Mouse (Mus musculus) c-Kit-positive CD71-negative TER-119-negative erythroid progenitor cells, embryonic 14.5 days (primary cell): ENCODE measurements around the gene 1810055G02Rik.

Experiments
- DNase-seq: peaks from one replicate; pipeline ENCODE4 v3.0.0-alpha.2; 2013; ENCODE audit warnings: low read depth

The 1810055G02Rik gene

DNA sequence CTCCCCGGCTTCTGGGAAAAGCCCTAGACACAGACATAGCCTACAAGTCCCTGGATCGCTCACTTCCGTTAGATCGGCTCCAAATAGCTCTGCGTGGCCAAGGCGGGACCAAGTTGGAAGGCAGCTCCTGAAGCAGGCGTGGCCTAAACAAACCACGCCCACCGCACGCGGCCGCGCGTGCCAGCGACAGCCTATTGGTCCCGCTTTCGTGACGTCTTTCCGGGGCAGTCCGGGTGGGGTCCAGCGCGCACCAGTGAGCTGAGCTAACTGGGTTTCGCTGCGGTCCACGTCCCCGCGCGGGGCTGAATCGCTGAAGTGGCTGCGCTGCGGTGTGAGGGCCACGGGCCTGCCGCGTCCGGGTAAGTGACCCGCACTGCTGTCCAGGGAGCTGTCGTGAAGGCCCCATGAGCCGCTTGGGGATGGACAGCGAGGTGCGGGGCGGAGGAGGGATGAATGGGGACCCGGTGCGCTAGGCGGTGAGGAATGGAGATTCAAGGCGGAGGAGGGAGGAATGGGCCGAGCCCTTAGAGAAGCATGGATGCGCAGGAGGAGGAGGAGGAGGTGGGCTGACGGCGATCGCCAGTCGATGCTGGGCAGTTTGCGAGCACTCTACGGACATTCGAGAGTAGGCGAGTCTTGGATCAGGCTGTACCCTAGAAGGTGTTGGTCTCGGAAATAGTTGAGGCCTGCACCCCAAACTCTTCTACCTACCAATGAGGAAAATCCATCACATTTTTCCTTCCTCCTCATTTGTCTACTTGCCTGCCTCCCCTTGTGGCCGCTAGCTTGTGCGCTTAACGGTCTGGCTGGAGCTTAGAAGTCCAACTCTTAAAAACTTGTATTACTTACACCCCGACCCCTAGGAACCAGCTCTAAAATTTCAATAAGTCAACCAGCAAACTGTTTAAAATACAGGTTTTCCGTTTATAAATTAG lies at the start of gene 1810055G02Rik:
Gene 1810055G02Rik (plus strand): TSS at position 216 of the 935 bp plus-strand sequence.
- DNase-seq, result peak; percentile 93

DNA sequence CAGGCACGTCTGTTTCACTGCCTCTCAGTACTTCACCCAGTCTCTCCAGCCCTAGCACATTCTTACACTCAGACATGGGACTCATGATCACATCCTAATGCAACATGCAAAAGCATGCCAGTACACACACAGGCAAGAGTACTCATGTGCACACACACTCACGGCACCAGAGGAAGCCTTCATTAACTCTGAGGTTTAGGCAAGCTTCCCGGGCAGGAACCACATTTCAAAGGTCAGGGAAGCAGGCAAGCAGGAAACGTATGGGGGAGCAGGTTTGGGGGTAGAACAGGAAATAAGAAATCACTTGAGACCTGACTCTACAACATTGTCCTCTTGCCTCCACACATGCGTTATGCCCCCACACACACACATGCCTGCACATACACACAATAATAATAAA lies 42.6 kb upstream of the 1810055G02Rik start:
- no peak for DNase-seq

DNA sequence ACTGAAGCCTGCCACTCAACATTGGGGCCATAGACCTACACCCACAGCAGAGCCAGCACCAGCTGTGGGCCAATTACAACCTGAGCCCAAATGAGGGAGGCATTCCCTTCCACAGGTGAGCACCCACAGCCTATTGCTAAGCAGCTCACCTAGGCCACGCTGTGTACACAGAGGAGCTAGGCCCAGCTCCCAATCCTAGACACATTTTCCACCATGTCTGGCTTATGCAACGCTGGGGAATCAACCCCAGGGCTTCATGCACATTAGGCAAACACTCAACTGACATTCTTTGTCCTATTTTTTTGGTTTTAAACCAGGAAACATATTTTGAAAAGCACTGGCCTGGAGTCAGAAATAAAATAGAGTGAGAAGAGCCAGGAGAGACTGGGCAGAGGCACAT lies 41.5 kb upstream of the 1810055G02Rik start:
- DNase-seq, result no peak

DNA sequence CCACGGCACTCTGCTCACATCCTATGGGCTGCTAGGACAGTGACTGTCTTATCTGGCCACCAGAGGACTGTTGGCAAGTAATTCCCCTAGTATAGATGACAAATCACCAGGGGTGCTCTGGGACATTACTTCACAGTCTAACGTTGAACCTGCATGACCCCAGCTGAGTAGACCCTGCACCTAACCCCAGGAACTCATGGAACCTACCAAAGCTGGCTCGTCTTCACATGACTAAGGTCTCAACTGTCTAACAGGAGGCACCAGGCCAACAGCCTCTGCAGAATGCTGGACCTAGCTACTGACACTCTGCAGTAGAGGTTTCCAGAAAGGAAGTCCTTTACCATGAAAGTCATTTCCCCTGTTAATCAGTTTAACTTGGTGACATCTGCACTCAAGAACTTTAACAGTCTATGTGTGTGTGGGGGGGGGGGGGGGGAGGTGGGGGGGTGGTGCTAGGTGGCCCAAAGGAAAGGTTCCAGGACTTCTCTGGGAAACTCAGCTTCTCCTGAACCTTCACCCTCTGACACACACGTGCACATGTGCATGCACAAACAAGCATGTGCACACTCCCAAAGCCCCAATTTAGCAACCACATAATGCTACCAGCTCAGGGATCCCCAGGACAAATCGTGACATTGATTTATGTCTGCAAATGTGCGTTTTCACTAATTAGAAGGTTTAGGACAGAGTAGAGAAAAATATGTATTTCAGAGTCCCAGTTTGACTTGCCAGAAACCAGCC lies 40.8 kb upstream of the 1810055G02Rik start:
- no peak for DNase-seq

DNA sequence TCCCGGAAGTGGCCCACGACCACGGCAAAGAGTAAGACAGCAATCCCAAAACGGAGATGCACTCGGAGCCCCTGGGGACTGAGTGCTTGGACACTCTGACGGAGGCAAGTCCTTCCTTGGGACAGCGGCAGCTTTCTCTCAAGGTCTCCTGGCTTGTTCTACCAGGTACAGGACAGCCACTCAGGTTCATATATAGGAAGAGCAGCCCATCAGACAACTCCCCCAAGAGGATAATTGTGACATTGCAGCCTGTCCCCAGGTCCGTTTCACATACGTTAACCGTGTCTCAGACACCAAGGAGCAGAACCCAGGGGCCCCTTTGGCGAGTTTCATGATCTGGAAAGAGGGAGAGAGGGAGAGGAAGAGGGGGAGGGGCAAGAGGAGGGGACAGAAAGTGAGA lies 40.1 kb upstream of the 1810055G02Rik start:
- no peak for DNase-seq

DNA sequence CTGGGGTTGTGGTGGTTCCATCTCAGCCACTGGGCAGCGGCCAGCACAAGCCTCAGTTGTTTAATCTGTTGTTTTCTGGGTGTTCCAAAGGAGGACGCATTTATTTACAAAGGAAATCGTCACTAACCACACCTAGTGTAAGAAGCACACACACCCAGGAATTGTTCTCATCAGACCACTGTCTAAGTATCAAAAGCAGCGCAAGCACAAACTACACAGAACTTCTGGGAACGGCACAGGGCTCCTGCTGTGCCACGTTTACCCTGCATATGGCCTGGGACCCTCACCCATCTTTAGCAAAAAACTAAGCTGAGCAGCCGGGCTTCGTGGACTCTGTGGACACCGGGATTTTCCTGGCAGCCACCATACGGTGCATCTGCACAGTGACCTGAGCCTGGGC lies 39.5 kb upstream of the 1810055G02Rik start:
- DNase-seq, result no peak

DNA sequence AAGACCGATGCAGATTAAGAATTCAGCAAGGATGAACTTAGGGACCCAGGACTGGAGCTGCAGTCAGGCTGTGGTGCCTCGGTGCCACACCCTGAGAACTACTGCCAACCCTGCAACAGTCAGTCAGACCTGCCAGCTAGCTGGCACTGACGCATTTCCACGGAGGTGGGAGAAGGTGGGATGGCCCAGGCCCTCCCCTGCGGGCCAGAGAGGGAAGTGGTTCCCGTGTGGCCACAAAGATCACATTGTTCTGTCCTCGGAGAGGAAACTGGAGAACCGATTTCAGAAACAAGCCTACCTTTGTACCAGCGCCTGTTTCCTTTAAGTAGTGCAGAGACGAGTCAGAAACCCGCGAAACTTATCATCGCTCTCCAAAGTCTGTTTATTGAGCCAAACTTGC lies 39.0 kb upstream of the 1810055G02Rik start:
- no peak for DNase-seq

DNA sequence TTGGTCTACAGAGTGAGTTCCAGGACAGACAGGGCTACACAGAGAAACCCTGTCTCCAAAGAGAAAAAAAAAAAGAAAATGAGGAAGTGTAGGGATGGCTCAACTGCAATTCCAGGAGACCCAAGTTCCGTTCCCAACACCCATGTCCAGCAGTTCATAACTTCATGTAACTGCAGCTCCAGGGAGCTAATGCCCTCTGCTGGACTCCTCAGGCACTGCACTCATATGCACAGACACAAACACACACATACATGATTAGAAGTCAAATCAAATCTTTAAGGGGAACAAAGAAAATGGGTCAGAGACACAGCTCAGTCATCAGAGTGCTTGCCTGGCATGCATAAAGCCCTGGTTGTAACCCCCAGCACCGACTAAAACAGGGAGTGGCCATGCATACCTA lies 34.9 kb upstream of the 1810055G02Rik start:
- no peak for DNase-seq

DNA sequence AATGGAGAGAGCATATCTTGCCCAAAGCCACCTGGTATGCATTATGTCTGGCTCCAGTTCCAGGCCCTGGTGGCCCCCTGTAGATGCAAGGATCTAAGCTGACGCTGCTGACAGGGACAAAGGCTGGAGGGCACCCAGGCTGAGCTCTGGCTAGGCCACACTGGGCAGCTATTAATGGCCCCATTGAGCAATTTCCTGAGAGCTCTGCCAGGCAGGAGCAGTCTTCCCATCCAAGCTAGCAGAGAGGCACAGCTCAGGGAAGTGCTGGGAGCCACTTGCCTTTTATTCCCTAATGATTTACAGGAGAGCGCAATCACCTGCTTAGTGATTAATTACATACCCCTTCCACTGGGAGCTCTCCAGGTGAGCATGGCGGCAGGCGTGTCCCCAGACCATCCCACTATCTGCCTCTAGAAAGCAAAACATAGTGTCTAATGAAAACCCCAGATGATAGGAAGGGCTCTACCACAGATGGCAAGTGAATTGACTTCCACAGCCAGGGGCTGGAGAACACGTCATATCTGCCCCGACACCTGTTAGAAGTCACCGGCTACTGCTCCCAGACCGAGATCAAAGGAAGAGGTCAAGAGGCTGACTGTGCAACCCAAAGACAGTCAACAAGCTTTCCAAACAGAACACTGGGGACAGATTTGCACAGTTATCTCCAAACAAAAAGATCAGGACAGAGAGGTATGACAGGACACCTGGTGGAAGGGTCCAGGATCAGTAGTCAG lies 33.8 kb upstream of the 1810055G02Rik start:
- DNase-seq, result no peak

DNA sequence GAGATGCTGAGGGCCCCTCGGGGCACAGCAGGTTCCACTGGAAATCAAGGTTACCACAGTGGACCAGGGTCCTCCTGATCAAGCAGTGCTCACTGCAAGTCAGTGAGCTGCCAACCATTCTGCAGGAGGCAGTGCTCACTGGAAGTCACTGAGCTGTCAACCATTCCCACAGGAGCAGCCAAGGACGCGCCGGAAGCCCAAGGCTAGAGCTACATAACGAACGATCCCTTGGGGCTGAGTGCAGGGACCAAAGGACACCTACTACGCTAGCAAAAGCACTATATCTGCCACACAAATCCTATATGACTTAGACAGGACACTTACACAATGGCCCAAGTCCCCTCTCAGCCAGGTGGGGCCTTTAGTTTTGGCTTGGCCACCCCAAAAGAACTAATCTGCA lies 27.4 kb upstream of the 1810055G02Rik start:
- DNase-seq, result no peak

DNA sequence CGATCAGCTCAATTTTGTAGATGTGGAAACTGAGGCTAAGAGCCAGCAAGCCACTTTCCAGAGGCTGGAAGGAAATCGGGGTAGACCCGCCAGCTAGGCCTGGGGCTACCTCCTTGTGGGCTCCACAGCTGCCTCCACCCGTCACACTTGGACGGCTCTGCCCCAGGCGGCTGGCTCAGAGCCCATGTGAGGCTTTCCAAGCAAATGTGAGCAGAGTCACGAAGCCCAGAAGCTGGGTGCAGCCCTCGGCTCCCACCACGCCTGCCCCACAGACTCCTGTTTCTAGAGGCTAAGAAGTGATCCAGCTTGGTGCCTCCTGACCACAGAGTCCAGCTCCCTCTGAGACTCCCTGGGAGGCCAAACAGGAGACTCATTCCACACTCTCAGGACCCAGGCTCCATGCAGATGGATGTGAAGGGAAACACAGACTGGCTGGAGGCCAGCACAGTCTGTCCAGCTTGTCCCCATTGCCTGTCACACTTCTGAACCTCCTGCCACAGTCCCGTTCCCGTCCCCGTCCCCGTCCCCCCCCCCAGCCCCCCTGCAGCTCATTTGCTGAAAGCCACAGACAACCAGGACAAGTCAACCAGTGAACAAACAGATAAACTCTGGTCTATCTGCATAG lies 26.7 kb upstream of the 1810055G02Rik start:
- no peak for DNase-seq

DNA sequence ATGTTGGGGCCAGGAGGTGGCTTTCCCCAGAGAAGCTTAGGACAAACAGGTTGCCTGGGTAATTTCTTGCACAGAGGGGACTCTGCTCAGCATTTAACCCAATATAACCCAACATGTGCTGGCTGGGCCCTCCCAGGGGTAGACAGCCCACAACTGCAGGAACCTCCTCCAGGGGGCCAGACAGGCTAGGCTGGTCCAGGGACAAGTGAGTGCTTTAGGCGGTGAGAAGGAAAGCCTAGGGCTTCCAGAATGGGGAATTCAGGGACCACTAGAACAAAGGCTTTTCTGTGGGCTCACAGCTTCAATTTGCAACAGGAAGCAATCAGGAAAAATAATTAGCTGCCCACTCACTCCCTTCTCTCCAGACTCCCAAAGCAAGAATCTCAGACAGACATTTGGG lies 23.7 kb upstream of the 1810055G02Rik start:
- no peak for DNase-seq

DNA sequence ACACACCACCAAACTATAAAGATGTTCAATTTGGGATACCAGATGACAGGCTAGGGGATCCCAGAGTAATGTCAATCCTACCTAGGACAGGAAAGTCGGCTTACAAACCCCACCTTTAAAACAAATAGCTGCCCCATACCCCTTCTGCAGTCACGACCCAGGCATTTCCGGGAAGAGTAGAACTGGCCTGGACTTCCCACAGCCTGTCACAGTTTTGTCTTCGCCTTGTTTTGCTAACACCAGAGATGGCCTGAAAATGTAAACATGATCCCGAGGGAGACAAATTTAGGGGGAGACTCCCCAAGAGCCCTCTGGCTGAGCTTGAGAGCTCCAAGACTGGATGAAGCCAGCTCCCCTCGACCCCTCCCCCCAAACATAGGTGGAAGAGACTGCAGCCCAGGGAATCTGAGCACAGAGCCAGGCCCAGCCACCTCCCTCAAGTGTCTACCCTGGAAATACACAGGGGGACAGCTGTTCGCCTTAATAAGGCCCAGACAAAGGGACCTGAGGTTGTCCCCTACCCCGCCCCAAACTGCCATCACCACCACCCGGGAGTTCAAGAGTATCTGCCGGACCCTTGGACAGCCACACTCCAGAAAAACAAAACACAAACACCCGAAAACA lies 23.0 kb upstream of the 1810055G02Rik start:
- DNase-seq, result no peak

DNA sequence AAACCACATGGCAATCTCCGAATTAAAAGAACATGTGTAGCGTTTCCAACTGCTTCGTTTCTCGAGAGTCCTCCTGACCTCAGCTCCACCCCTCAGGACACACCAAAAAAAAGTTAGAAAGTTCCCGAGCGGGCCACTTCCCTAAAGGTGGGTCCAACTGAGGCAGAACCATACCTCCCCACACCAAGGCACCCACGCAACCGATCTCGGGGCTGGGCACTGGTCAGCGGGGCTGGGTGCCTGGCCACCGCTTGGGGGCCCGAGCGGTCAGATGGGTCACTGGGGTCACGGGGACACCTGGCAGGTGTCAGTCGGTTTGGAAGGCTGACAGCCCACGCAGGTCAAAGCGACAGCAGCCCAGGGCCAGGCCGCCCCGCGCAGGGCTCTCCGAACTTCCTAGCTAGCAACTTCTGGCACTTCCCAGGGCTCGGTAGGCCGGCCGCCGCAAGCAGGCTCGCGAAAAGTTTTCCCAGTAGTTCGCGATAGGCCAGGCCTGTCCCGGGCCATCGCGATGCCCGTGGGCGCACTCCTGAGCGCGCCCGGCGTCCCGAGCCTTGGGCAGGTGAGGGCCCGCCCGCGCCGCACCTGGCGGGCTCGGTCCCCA lies 22.4 kb upstream of the 1810055G02Rik start:
- DNase-seq, result no peak

DNA sequence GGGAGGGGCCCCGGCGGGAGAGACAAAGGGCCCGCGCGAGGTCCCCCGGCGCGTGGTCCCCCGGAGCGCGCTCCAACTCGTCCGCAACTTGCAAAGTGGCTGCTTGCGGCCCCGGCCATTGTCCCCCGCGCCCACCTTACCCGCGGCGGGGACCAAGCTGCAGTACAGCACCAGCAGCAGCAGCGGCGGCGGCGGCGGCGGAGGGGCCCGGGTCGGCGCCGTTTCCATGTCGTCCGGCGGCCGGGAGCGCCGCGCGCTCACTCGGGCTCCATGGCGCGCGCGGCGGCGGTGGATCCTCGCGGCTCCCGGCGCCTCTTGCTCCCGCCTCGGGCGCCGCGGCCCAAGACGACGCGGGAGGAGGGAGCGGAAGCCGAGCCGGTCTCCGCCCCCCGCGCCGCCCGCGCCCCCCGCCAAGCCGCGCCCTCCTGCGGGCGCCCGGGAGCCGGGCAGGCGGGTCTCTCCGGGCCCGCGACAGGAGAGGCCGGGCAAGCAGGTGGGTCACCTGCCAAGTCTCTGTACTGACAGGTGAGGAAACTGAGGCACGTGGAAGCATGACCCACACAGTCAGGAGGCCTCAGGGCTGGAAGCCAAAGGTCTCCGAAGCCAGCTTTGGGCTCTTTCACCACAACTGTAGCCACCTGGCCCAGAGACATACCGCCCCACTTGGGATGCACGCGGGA lies 21.7 kb upstream of the 1810055G02Rik start, which contains the start of gene Lrp5:
Gene Lrp5 (minus strand): TSS at position 350 of the 680 bp plus-strand sequence.
- no peak for DNase-seq

DNA sequence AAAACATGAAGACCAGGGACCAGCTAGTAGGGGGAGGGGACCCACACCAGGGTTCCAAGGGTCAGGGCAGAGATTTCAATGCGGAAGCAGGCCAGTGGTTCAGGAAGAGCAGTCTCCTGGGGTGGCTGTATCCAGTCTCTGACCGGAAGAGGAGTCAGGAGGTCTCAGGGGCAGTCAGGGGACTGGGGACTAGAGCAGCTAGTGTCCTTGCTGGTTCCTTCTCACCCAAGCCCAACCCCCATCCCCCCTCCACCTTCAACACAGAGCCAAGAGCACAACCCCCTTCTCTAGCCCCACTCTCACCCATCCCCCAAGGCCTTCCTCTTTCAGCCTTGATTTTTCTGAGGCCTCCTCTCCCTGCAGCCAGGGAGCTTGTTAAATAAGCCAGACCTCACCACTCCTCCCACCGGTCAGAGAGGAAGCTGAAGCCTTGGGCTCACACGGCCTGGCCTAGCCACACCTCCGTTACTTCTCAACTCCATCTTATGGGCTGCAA lies 20.4 kb upstream of the 1810055G02Rik start:
- DNase-seq, result no peak

DNA sequence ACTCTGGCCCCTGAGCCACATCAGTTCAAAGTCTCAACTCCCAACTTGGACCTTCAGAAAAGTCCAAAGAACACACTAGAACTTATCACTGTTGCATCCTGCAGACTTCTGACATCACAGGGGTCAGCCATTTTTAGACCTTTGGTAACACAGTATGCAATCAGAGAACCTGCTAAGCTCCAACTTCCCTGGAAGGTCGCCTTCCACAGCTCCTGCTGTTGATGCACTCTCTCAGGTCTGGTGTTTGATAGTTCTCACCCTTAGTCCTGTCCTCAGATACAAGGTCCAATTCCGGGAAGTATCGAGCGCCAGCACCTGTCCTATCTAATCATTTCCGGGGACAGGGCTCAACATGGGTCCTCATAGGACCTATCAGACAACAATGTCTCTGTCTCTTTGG lies 16.8 kb upstream of the 1810055G02Rik start:
- DNase-seq, result no peak

DNA sequence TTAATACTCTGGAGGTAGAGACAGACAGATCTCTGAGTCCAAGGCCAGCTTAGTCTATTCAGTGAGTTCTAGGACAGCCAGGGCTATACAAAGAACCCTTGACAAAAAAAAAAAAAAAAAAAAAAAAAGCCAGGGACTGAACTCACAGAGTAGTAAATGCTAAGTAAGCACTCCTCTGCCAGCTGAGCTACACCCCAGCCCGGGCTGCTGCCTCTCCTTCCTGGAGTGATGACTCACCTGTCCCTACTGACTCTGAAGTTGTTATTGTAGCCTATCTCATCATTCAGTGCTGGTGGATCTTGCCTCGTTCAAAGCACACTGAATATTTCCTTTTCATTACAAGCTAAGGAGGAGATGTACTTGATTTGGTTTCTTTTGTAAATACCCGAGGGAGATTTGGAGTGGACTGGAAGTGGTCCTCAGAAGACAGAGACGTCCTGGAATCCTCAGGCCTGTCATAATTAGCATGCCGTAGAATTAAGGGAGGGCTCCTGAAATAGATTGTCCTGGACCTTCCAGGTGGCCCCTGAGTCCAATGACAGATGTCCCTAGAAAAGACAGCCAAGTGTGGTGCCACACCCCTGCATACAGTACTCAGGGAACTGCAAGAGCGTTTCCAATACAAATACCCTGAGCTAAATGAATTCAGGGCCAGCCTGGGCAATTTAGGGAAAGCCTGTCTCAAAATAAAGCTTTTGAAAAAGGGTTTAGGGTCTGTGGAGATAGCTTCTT lies 15.5 kb upstream of the 1810055G02Rik start:
- no peak for DNase-seq

DNA sequence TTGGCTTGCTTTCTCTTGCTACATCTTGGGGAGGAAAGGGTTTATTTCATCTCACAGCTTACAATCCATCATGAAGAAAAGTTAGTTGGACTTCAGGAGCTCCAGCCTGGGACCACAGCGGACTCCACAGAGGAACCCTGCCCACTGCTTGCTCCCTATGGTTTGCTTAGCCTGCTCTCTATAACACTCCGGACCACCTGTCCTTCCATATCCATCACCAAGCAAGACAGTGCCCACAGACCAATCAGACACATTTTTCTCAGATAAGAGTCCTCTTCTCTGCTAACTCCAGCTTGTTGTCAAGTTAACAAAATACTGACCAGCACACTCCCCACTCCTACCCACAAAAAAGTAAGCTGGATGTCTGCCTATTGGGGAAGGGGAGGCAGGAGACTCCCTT lies 13.6 kb upstream of the 1810055G02Rik start:
- no peak for DNase-seq

DNA sequence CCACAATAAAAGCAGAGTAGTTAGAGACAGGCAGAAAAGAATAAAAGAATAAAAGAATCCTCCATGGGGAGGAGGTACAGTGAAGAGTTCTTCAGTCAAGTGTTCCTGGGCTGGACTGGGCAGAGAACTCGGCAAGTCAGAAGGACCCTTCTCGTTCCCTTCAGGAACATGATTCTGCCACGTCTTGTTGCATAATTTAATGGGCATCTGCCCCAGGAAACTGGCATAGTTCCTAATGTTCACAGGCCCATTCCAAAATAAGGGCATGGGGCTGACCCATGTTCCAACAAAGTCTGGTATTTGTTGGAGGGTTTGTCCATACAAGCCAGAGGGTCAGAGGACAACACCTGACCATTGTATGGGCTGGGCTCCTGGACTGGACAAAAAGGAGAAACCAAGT lies 13.1 kb upstream of the 1810055G02Rik start:
- DNase-seq, result no peak
